Mouse (Mus musculus): ENCODE measurements around the gene Lysmd1.

- TF ChIP-seq POLR2A (IDR thresholded peaks at IDR 0.05; ENCODE audit: low read depth, low read length) (no peak), CTCF (IDR thresholded peaks at IDR 0.05; ENCODE audit: extremely low read depth, insufficient read depth, insufficient read length, insufficient replicate concordance) (no peak)
Measured at GRCm38 (mm10) chr3:95130081-95130480, 3.8 kb upstream of the Lysmd1 start.
